Mouse (Mus musculus) large intestine, adult 2 months (tissue): Measurements from ENCODE around the gene Defa26. TPM values are rescaled to one million over a fixed set of nuclear protein-coding genes. Genes with fewer than 3 reads are reported as not detected.
"Not testable (repeated sequence)": the region's sequence is repeated elsewhere in the genome, so short reads cannot be mapped to it uniquely, and the experiment has no call there.

Experiments used
- DNase-seq: peaks from one replicate; pipeline ENCODE4 v3.0.0-alpha.2; 2012; ENCODE audit warnings: low read depth, low spot score
- WGBS: fragments of 180-500 bp; shearing (Covaris S2); methylation state at CpG from one replicate; pipeline ENCODE4 v1.1.7; 2018; 5-methylcytosine and 5-hydroxymethylcytosine counted together
- polyA plus RNA-seq: library from polyadenylated mRNA; depleted of rRNA; stranded (reverse); fragments of >200 nt; gene quantifications from 2 replicates; pipeline ENCODE4 v1.2.3, GENCODE M21; 2012; rRNA removed

The Defa26 gene
- 15.3 and 91.7 TPM in 2 replicates for polyA plus RNA-seq

DNA sequence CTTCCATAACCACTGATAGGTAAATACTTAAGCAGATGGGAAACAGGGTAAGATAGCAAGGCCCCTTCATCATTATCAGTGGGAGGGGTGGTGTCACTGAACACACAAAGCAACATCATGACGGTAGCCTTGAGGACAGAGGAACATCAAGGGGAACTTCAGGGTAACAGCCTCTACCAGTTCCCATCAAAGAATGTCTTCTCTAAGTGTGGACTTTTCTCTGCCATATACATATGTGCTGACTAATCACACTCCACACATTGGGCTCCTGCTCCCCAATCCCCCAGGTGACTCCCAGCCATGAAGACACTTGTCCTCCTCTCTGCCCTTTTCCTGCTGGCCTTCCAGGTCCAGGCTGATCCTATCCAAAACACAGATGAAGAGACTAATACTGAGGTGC lies at the start of gene Defa26:
TSS of gene Defa26 (plus strand) at position 301 of the 400 bp plus-strand sequence.
- DNase-seq = not testable (repeated sequence)
- 83% methylated on average over 1 of the region's 1 CpGs for whole genome bisulfite sequencing

GRCm38 (mm10) chr8:21582706-21583105 lies 35.3 kb upstream of the Defa26 start, which contains the start of gene Defa28:
Defa28 (plus strand) TSS chr8:21583006.
- DNase-seq = not testable (repeated sequence)
- WGBS = no CpG with 5 or more reads among the region's 1 CpGs

DNA sequence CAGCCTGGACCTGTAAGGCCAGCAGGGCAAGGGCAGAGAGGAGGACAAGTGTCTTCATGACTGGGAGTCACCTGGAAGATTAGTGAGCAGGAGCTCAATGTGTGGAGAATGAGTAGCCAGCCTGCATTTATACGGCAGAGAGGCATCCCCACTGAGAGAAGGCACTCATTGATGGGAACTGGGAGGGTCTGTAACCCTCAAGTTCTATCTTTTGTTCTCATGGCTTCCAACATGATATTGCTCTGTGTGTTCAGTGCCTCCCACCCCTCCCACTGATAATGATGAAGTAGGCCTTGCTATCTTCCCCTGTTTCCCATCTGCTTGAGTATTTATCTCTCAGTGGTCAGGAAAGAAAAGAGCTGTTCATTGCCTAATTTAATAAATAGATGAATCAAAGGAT lies 23.6 kb upstream of the Defa26 start, which contains the start of gene Gm7861:
TSS of gene Gm7861 (minus strand) at position 101 of the 400 bp plus-strand sequence.
- WGBS = no CpG with 5 or more reads among the region's 1 CpGs
- DNase-seq = not testable (repeated sequence)

GRCm38 (mm10) chr8:21655480-21655879 lies 37.5 kb downstream of the Defa26 start, which contains the start of gene Defa17:
Defa17 (plus strand) TSS chr8:21655780.
- 83% methylated on average over 1 of the region's 2 CpGs for WGBS
- not testable (repeated sequence) for DNase-seq

DNA sequence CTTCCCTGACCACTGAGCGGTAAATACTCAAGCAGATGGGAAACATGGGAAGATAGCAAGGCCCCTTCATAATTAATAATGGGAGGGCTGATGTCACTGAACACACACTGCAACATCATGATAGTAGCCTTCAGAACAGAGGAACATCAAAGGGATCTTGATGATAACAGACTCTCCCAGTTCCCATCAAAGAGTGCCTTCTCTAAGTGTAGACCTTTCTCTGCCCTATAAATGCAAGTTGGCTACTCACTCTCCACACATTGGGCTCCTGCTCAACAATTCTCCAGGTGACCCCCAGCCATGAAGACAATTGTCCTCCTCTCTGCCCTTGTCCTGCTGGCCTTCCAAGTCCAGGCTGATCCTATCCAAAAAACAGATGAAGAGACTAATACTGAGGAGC lies 47.5 kb downstream of the Defa26 start, which contains the start of gene Defa34:
TSS of gene Defa34 (plus strand) at position 301 of the 400 bp plus-strand sequence.
- 60% methylated on average over 1 of the region's 1 CpGs for WGBS
- DNase-seq = not testable (repeated sequence)

Other genes starting within 250 kb of the Defa26 start
- 10,137 TPM in 1 of 2 replicates, not detected in the other for gene Defa2, start 239.7 kb upstream of the Defa26 start, polyA plus RNA-seq
- gene Defa33, start 226.4 kb upstream of the Defa26 start, polyA plus RNA-seq = 7,413 TPM in 1 of 2 replicates, not detected in the other
- 942 and 3,726 TPM in 2 replicates for gene Defa36, start 190.8 kb upstream of the Defa26 start, polyA plus RNA-seq
- gene Gm7849, start 161.6 kb upstream of the Defa26 start, polyA plus RNA-seq = 10.2 TPM in 1 of 2 replicates, not detected in the other
- gene Defa20, start 108.9 kb upstream of the Defa26 start, polyA plus RNA-seq = 11,485 TPM in 1 of 2 replicates, not detected in the other
- 6,500 TPM in 1 of 2 replicates, not detected in the other for gene Defa32, start 89.2 kb upstream of the Defa26 start, polyA plus RNA-seq
- not detected in 2 replicates for gene Defa37, start 52.8 kb upstream of the Defa26 start, polyA plus RNA-seq
- gene Defa28, start 35.2 kb upstream of the Defa26 start, polyA plus RNA-seq = 1.2 TPM in 1 of 2 replicates, not detected in the other
- 7,316 TPM in 1 of 2 replicates, not detected in the other for gene Gm7861, start 23.7 kb upstream of the Defa26 start, polyA plus RNA-seq
- gene Defa17, start 37.6 kb downstream of the Defa26 start, polyA plus RNA-seq = 283 and 431 TPM in 2 replicates
- 1.1 and 133 TPM in 2 replicates for gene Defa34, start 47.6 kb downstream of the Defa26 start, polyA plus RNA-seq
- 632 and 1,019 TPM in 2 replicates for gene AY761184, start 85.5 kb downstream of the Defa26 start, polyA plus RNA-seq
- gene Defa24, start 116.3 kb downstream of the Defa26 start, polyA plus RNA-seq = 6,633 and 11,671 TPM in 2 replicates
- gene Defb50, start 205.4 kb downstream of the Defa26 start, polyA plus RNA-seq = not detected in 2 replicates
- not detected in 2 replicates for gene Defb2, start 221.7 kb downstream of the Defa26 start, polyA plus RNA-seq
- not detected in 2 replicates for gene Defb10, start 240.7 kb downstream of the Defa26 start, polyA plus RNA-seq